Mouse (Mus musculus): ENCODE measurements around the gene Olfr639. TPM values are rescaled to one million over a fixed set of nuclear protein-coding genes. Genes with fewer than 3 reads are reported as not detected.
"Not testable (repeated sequence)": the region's sequence is repeated elsewhere in the genome, so short reads cannot be mapped to it uniquely, and the experiment has no call there.

The Olfr639 gene
- not detected for total RNA-seq (2021)
- long read RNA-seq, experiment 1: 0 reads
- long read RNA-seq, experiment 2: 0 reads

GRCm38 (mm10) chr7:104017203-104017602, at the start of gene Olfr639:
Gene Olfr639, minus strand, starts transcription at chr7:104017303.
- DNase-seq: no peak

GRCm38 (mm10) chr7:104061345-104061744, 44.2 kb upstream of the Olfr639 start, which contains the start of gene 4930516K23Rik:
Gene 4930516K23Rik, minus strand, starts transcription at chr7:104061445.
- no peak for DNase-seq

- DNase-seq: no peak
These were observed 42.1 kb upstream of the Olfr639 start for GRCm38 (mm10) chr7:104059215-104059614.

- DNase-seq: no peak
These were observed 35.5 kb upstream of the Olfr639 start, which contains the start of gene Olfr642 for GRCm38 (mm10) chr7:104052566-104052965. Gene Olfr642, minus strand, starts transcription at chr7:104052666.

GRCm38 (mm10) chr7:104050745-104051144, 33.6 kb upstream of the Olfr639 start:
- no peak for DNase-seq

GRCm38 (mm10) chr7:104035145-104035544, 18.0 kb upstream of the Olfr639 start, which contains the start of gene Olfr641:
Gene Olfr641, plus strand, starts transcription at chr7:104035445.
- no peak for DNase-seq

GRCm38 (mm10) chr7:104026978-104027377, 9.9 kb upstream of the Olfr639 start:
- no peak for DNase-seq

- DNase-seq: no peak
These were observed 8.4 kb upstream of the Olfr639 start, which contains the start of gene Olfr640 for GRCm38 (mm10) chr7:104025473-104025872. Gene Olfr640, minus strand, starts transcription at chr7:104025573.

- no peak for DNase-seq
These were observed 4.5 kb upstream of the Olfr639 start for GRCm38 (mm10) chr7:104021651-104022050.

GRCm38 (mm10) chr7:104018953-104019352, 1.9 kb upstream of the Olfr639 start:
- DNase-seq: no peak

- DNase-seq: no peak
These were observed 18.0 kb downstream of the Olfr639 start for GRCm38 (mm10) chr7:103999124-103999523.

- DNase-seq: no peak
These were observed 18.7 kb downstream of the Olfr639 start, which contains the start of gene Olfr638 for GRCm38 (mm10) chr7:103998446-103998845. Gene Olfr638, plus strand, starts transcription at chr7:103998746.

GRCm38 (mm10) chr7:103971782-103972181, 45.3 kb downstream of the Olfr639 start:
- DNase-seq: no peak

- DNase-seq: no peak
These were observed 46.3 kb downstream of the Olfr639 start, which contains the start of gene Olfr635 for GRCm38 (mm10) chr7:103970852-103971251. Gene Olfr635, plus strand, starts transcription at chr7:103971152.

GRCm38 (mm10) chr7:103966873-103967272, 50.2 kb downstream of the Olfr639 start:
- DNase-seq: not testable (repeated sequence)

Other genes with a start within 250 kb of the Olfr639 start
- gene Olfr69, start 245.7 kb downstream of the Olfr639 start, total RNA-seq (2021): not detected
- gene Olfr68, start 237.6 kb downstream of the Olfr639 start, total RNA-seq (2021): not detected
- gene Olfr67, start 225.5 kb downstream of the Olfr639 start, total RNA-seq (2021): not detected
- gene Hbb-bt, start 203.3 kb downstream of the Olfr639 start, total RNA-seq (2021): 100 to 1,000 TPM; 243 to 471 TPM
- gene Hbb-bs, start 189.2 kb downstream of the Olfr639 start, total RNA-seq (2021): 1,000 to 10,000 TPM; 1,998 to 3,266 TPM
- not detected for gene Hbb-bh2, start 176.8 kb downstream of the Olfr639 start, total RNA-seq (2021)
- not detected for gene Hbb-bh1, start 174.1 kb downstream of the Olfr639 start, total RNA-seq (2021)
- not detected for gene Hbb-y, start 164.1 kb downstream of the Olfr639 start, total RNA-seq (2021)
- not detected for gene Olfr66, start 131.1 kb downstream of the Olfr639 start, total RNA-seq (2021)
- not detected for gene Olfr64, start 122.8 kb downstream of the Olfr639 start, total RNA-seq (2021)
- gene Olfr65, start 113.8 kb downstream of the Olfr639 start, total RNA-seq (2021): not detected
- not detected for gene Olfr631, start 88.5 kb downstream of the Olfr639 start, total RNA-seq (2021)
- not detected for gene Olfr632, start 83.0 kb downstream of the Olfr639 start, total RNA-seq (2021)
- not detected for gene Olfr633, start 72.9 kb downstream of the Olfr639 start, total RNA-seq (2021)
- gene Olfr635, start 46.2 kb downstream of the Olfr639 start, total RNA-seq (2021): not detected
- not detected for gene Olfr638, start 18.6 kb downstream of the Olfr639 start, total RNA-seq (2021)
- gene Olfr640, start 8.3 kb upstream of the Olfr639 start, total RNA-seq (2021): not detected
- not detected for gene Olfr641, start 18.1 kb upstream of the Olfr639 start, total RNA-seq (2021)
- not detected for gene Olfr642, start 35.4 kb upstream of the Olfr639 start, total RNA-seq (2021)
- not detected for gene 4930516K23Rik, start 44.1 kb upstream of the Olfr639 start, total RNA-seq (2021)
- not detected for gene Olfr644, start 54.6 kb upstream of the Olfr639 start, total RNA-seq (2021)
- gene Olfr645, start 68.2 kb upstream of the Olfr639 start, total RNA-seq (2021): not detected
- gene Olfr646, start 87.6 kb upstream of the Olfr639 start, total RNA-seq (2021): not detected
- gene Ubqln5, start 112.5 kb upstream of the Olfr639 start, total RNA-seq (2021): not detected
- gene Olfr643, start 120.1 kb upstream of the Olfr639 start, total RNA-seq (2021): not detected
- not detected for gene Ubqln3, start 126.0 kb upstream of the Olfr639 start, total RNA-seq (2021)
- not detected for gene Ubqlnl, start 133.3 kb upstream of the Olfr639 start, total RNA-seq (2021)
- gene Olfm5, start 147.5 kb upstream of the Olfr639 start, total RNA-seq (2021): not detected
- gene Olfr648, start 166.1 kb upstream of the Olfr639 start, total RNA-seq (2021): not detected
- not detected for gene Olfr649, start 178.7 kb upstream of the Olfr639 start, total RNA-seq (2021)
- under 1 TPM; 0.26 to 0.36 TPM for gene Trim6, start 201.5 kb upstream of the Olfr639 start, total RNA-seq (2021)
- 10 to 100 TPM in 1 of 2 experiments, 1 to 10 TPM in 1; 7.3 to 10.5 TPM for gene Trim34a, start 227.2 kb upstream of the Olfr639 start, total RNA-seq (2021)